Mouse (Mus musculus) embryonic facial prominence, embryonic 12.5 days (tissue): Measurements from ENCODE around the gene Ccnjl. TPM values are rescaled to one million over a fixed set of nuclear protein-coding genes. Genes with fewer than 3 reads are reported as not detected.
A peak's percentile ranks its signal among the peaks of the same experiment; 100 is the strongest.

Experiments
- ATAC-seq: fragments of 200-750 bp; cut with Nextera tagmentation; 2 replicates; pipeline ENCODE4 v1.8.0; 2017; ENCODE audit not compliant: insufficient number of reproducible peaks, insufficient read depth, low FRiP score, low TSS enrichment
- H3K27ac ChIP-seq: fragments of 300-500 bp; sonication (generic); 2 replicates; pipeline ENCODE4 v1.5.1; 2016; ENCODE audit warnings: mild to moderate bottlenecking
- H3K27me3 ChIP-seq: fragments of 300-500 bp; sonication (generic); 2 replicates; pipeline ENCODE4 v1.6.1; 2016; ENCODE audit warnings: mild to moderate bottlenecking, moderate library complexity
- H3K36me3 ChIP-seq: fragments of 300-500 bp; sonication (generic); 2 replicates; pipeline ENCODE4 v1.6.1; 2016; ENCODE audit warnings: mild to moderate bottlenecking
- H3K4me1 ChIP-seq: fragments of 300-500 bp; sonication (generic); 2 replicates; pipeline ENCODE4 v1.6.1; 2016
- H3K4me2 ChIP-seq: fragments of 300-500 bp; sonication (generic); replicated peaks from 2 replicates; pipeline ENCODE4 v1.6.1; 2016; ENCODE audit warnings: mild to moderate bottlenecking, moderate library complexity
- H3K4me3 ChIP-seq: fragments of 300-500 bp; sonication (generic); 2 replicates; pipeline ENCODE4 v1.5.1; 2016; ENCODE audit warnings: mild to moderate bottlenecking
- H3K9ac ChIP-seq: fragments of 300-500 bp; sonication (generic); 2 replicates; pipeline ENCODE4 v1.6.1; 2016; ENCODE audit warnings: mild to moderate bottlenecking, moderate library complexity
- H3K9me3 ChIP-seq: fragments of 300-500 bp; sonication (generic); 2 replicates; pipeline ENCODE4 v1.6.1; 2016; ENCODE audit warnings: mild to moderate bottlenecking, moderate library complexity
- WGBS: fragments of 180-500 bp; shearing (Covaris S2); methylation state at CpG from one replicate; pipeline ENCODE4 v1.1.7; 2016; 5-methylcytosine and 5-hydroxymethylcytosine counted together
- polyA plus RNA-seq: library from polyadenylated mRNA; unstranded; fragments of >200 nt; fragmentation: Nextera tagmentation; extraction: Ambion mirVana; gene quantifications from 2 replicates; pipeline ENCODE4 v1.2.1, GENCODE M21; 2016

The Ccnjl gene
- polyA plus RNA-seq, 1 experiment from 2014 or later, result 23.6 TPM

DNA sequence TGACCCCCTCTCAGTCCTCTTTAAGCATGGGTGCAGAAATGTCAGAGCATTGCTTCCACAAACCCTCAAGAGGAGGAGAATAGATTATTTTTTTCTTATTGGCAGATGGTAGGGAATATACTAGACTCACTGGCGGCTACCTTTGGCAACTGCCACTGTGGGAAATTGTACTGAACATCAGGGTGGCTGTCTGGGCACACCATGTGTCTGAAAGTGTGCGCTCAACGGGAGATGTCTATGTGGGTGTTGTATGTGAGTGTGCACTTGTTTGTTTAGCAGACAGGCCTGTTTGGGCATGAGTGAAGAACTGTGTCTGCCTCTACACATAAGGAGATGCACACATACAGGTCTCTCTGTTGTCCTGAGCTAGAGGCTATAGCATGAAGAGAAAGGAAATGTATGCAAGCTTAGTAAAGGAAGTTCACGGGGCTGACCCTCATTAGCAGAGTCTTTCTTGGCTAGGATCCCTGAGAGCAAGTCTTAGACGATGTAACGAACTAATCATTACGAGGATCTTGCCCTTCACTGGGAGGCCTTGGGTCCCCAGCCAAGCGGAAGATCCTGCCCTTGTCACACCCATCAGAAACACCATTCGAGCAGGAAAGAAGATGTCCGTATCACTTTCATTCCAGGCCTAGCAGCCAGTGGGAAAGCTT, 81.5 kb downstream of the Ccnjl start:
- ATAC-seq, result no peak
- Histone ChIP-seq H3K27ac (no peak overlapping the region), H3K9me3 (no peaks in the 10 kb centered on the region), H3K9ac (no peak overlapping the region), H3K4me3 (no peak overlapping the region), H3K36me3 (no peaks in the 10 kb centered on the region), H3K4me2 (no peak overlapping the region), H3K4me1 (peaks cover 8% of the 10 kb centered on the region), H3K27me3 (no peaks in the 10 kb centered on the region)
- 80% methylated on average over 10 of the region's 10 CpGs for WGBS

DNA sequence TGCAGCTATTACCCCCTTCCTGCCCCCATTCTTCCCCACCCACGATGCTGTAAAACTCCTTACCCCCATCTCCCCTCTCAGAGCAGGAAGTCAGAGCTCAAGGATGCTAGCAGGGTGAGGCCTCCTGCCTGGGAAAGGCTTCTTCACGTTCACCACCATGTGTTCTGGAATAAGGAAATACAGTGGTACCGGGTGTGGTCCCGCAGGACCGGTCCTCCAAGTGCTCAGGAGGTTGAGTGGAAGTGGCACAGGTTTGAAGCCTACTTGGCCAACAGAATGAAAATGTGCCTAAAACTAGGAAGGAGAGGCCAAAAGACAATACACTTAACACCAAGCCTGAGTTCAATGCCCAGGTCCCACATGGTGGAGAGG, 82.1 kb downstream of the Ccnjl start:
- no peaks in the 10 kb centered on the region for H3K36me3 ChIP-seq
- ATAC-seq, result no peak
- no peak overlapping the region for H3K27ac ChIP-seq
- H3K9me3 ChIP-seq, result no peaks in the 10 kb centered on the region
- no peaks in the 10 kb centered on the region for H3K27me3 ChIP-seq
- H3K4me1 ChIP-seq, result peaks cover 8% of the 10 kb centered on the region
- H3K9ac ChIP-seq, result no peak overlapping the region
- no peak overlapping the region for H3K4me3 ChIP-seq
- 79% methylated on average over 5 of the region's 5 CpGs for WGBS
- H3K4me2 ChIP-seq, result no peak overlapping the region

DNA sequence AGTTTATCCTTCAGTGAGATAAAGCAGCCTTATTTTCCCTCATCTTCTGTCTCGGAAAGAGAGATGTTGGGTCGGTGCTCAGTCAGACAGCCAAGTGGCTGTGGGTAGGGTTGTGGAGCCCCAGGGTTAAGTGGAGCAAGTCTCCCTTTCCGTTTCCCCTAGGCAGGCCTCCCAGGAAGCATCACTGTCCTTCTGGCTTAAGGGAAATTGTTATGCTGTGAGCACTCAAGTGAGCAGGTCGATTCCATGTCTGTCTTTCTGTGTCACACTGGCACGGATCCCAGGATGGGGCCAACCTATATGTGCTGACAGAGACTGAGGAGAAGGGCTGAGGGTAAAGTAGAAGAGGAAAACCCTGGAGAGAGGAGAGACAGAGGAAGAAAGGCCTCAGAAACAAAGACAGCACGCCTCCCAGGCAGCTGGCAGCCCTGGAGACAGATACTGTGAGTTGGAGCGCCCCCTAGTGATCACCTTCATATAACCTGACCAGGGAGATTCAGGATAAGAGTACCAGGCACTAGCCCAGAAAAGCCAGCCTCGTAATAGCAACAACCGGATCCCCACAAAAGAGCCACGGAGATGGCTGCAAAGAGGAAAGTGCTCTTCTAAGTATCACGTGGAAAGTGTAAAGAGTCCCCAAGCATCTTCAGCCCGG, 84.4 kb downstream of the Ccnjl start:
- H3K27me3 ChIP-seq, result no peaks in the 10 kb centered on the region
- no peak overlapping the region for H3K4me2 ChIP-seq
- peak overlapping the region; percentile 10; the same call in 1 of the 2 replicates for H3K9ac ChIP-seq
- no peak overlapping the region for H3K4me3 ChIP-seq
- H3K27ac ChIP-seq, result peak overlapping the region; percentile 50; the same call in 1 of the 2 replicates
- no peak for ATAC-seq
- peaks cover 14% of the 10 kb centered on the region for H3K4me1 ChIP-seq
- H3K36me3 ChIP-seq, result no peaks in the 10 kb centered on the region
- H3K9me3 ChIP-seq, result no peaks in the 10 kb centered on the region
- 29% methylated on average over 12 of the region's 12 CpGs for WGBS

DNA sequence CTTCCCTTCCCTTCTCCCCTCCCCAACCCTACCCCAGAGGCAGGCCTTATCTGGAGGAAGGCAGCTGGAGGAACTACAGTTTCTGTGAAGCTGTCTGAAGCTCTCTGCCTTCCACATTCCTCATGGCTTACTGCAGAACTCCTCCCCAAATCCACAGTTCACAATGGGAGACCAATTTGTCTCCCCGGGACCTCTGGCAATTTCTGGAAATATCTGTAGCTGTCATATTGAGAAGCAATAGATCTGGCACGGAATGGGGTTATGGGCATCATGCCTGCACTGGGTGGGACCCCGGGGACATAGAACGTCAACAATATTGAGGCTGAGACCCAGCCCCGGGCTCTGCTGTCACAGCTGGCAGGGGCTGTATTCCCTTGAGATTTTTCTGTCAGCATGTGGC, 89.3 kb downstream of the Ccnjl start:
- Histone ChIP-seq H3K9me3 (no peaks in the 10 kb centered on the region), H3K27me3 (no peaks in the 10 kb centered on the region), H3K36me3 (no peaks in the 10 kb centered on the region), H3K4me3 (no peak overlapping the region), H3K9ac (no peak overlapping the region), H3K27ac (no peak overlapping the region), H3K4me1 (peaks cover 14% of the 10 kb centered on the region), H3K4me2 (no peak overlapping the region)
- no peak for ATAC-seq
- 55% methylated on average over 5 of the region's 5 CpGs for WGBS

DNA sequence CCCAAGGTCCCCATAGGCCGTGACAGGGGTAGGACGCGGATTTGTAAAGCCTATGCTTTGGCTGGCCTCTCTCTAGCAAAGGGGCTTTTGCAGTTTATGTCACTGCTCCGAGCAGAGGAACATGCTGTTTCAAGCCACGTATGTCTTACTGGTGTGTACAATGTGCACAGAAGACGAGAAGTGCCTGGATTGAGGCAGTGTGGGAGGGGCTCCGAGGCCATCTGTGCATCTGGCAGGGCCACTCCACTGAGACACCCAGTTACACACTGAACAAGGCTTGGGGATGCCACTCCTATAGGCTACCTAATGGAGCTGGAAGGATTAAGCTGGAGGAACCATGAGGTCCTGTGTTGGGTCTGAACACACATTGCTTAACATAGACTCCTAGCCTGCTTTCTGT, 89.8 kb downstream of the Ccnjl start:
- Histone ChIP-seq H3K36me3 (no peaks in the 10 kb centered on the region), H3K9me3 (no peaks in the 10 kb centered on the region), H3K4me1 (peaks cover 9% of the 10 kb centered on the region), H3K4me3 (no peak overlapping the region), H3K27me3 (no peaks in the 10 kb centered on the region), H3K27ac (no peak overlapping the region), H3K9ac (no peak overlapping the region), H3K4me2 (no peak overlapping the region)
- 69% methylated on average over 7 of the region's 7 CpGs for WGBS
- ATAC-seq, result peak; percentile 54; the same call in 1 of the 2 replicates

DNA sequence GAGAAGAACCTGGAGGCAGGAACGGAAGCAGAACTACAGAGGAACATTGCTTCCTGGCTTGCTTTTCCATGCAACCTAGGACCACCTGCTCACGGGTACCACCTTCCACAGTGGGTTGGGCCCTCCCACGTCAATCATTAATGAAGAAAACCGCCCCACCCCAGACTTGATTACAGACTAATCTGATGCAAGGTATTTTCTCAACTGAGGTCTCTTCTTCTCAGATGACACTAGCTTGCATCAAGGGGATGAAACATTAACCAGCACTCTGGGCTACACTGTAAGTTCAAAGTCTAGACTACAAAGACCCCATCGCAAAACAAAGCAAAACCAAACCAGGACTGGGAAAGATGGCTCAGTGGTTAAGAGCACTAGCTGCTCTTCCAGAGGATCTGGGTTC, 93.2 kb downstream of the Ccnjl start:
- Histone ChIP-seq H3K27ac (no peak overlapping the region), H3K9me3 (no peaks in the 10 kb centered on the region), H3K36me3 (no peaks in the 10 kb centered on the region), H3K4me2 (no peak overlapping the region), H3K4me1 (peaks cover 18% of the 10 kb centered on the region), H3K4me3 (no peak overlapping the region), H3K9ac (no peak overlapping the region), H3K27me3 (no peaks in the 10 kb centered on the region)
- no peak for ATAC-seq
- WGBS, result 85% methylated on average over 5 of the region's 5 CpGs

DNA sequence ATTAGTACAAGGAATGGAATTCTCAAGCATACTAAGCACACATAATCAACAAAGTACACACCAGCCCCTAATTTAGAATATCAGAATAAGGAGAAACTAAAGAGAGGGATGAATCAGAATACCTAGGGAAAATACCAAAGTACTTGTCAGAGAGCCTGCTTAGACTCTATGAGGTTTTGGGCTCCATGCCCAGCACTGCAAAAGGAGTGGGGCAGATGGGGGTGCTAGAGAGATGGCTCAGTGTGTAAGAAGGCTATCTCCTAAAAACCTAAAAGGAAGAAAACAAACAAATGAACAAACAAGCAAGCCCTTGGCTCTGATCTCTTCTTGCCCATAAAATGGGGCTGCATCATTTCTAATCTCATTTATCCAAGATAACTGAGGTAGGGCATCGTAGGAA, 95.8 kb downstream of the Ccnjl start:
- no peak overlapping the region for H3K4me3 ChIP-seq
- no peaks in the 10 kb centered on the region for H3K36me3 ChIP-seq
- H3K9ac ChIP-seq, result no peak overlapping the region
- no peak for ATAC-seq
- whole genome bisulfite sequencing, result 93% methylated on average over 1 of the region's 1 CpGs
- H3K9me3 ChIP-seq, result no peaks in the 10 kb centered on the region
- H3K27ac ChIP-seq, result no peak overlapping the region
- H3K27me3 ChIP-seq, result no peaks in the 10 kb centered on the region
- H3K4me1 ChIP-seq, result peaks cover 15% of the 10 kb centered on the region
- H3K4me2 ChIP-seq, result no peak overlapping the region

DNA sequence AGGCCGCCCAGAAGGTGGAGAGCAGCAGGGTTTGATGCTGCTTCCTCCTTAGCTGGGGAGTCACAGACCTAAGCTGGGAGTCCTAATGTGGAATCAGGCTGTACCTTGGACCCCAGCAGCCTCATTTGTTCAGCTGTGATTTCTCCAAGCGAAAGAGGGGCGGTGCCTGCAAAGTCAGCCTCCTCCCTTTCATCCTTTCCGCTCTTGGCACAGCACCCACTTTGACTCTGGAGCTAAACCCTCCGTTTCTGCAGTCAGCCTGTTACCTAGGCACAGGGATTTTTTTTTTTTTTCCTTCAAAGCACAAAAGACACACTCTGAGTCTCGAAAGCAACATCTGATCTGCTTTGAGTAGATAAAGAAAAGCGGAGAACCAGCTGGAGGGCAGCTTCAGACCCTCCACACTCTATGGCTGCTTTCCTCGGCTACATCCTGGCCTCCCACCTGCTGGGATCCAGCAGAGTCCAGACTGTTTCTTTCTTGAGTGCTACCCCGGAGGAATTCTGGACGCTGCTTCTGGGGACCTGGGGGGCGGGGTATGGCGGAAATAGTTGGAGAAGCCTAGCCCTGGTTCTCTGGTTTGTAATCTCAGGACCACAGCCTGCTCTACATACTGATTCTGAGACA, 97.8 kb downstream of the Ccnjl start:
- H3K4me2 ChIP-seq, result peak overlapping the region; percentile 44
- H3K36me3 ChIP-seq, result no peaks in the 10 kb centered on the region
- H3K9ac ChIP-seq, result 0 out of 2 replicates have a peak overlapping the region, but pooled peaks have one; percentile 27
- H3K27me3 ChIP-seq, result no peaks in the 10 kb centered on the region
- peaks cover 15% of the 10 kb centered on the region for H3K4me1 ChIP-seq
- no peaks in the 10 kb centered on the region for H3K9me3 ChIP-seq
- peak overlapping the region; percentile 19; the same call in 1 of the 2 replicates for H3K27ac ChIP-seq
- 4% methylated on average over 12 of the region's 12 CpGs for WGBS
- H3K4me3 ChIP-seq, result peak overlapping the region; percentile 9; the same call in 1 of the 2 replicates
- no peak for ATAC-seq

DNA sequence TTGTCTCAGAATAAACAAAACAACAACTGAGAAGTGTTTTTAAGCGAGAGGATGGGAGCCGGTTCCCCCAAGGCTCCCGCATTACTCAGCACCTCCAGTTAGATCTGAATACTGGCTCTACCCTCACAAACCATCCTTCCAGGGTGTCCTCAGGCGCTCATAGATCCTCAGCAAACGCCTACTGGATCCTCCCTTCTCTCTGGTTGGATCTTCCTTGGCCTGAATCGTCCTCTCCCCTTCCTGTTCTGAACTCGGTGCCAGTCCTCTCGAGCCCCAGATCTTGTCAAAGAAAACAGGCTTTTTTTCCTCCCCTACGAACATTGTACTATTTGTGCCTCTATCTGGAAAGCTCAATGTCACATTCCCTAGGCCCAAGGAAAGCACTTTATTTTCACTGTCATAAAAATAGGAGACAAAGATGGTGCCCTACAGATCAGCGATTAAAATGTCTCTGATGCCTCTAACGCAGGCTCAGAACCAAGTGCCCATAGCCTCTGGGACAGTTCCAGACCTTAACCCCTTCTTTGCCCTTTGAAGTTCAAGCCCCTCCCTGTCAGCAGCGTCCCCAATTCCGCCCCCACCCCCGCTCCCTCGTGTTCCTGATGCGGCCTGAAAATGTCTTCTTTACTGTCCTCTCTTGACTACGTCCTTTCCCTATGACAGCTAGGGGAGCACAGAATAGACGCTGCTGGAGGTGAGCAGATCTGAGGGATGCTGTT, 98.5 kb downstream of the Ccnjl start:
- H3K27me3 ChIP-seq, result no peaks in the 10 kb centered on the region
- H3K4me1 ChIP-seq, result peaks cover 15% of the 10 kb centered on the region
- peak overlapping the region; percentile 44 for H3K4me2 ChIP-seq
- ATAC-seq, result no peak
- no peak overlapping the region for H3K9ac ChIP-seq
- H3K4me3 ChIP-seq, result peak overlapping the region; percentile 9; the same call in 1 of the 2 replicates
- H3K9me3 ChIP-seq, result no peaks in the 10 kb centered on the region
- no peaks in the 10 kb centered on the region for H3K36me3 ChIP-seq
- WGBS, result 28% methylated on average over 18 of the region's 18 CpGs
- peak overlapping the region; percentile 19; the same call in 1 of the 2 replicates for H3K27ac ChIP-seq

DNA sequence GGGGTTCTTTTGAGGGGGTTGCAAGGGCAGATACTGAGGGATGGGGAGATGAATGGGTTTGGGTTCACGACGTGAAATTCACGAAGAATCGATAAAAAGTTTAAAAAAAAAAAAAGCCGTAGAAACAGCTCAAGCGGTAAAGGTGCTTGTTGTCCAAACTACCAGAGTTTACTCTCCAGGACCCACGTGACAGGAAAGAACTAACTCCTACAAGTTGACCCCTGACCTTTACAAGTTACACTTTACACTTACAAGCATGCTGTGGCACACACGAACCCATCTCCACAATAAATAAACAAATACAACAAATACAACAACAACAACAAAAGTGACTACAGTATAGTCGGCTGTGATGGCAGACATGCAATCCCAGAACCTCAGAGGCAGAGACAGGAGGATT, 103.1 kb downstream of the Ccnjl start:
- 86% methylated on average over 9 of the region's 9 CpGs for WGBS
- H3K4me1 ChIP-seq, result peaks cover 16% of the 10 kb centered on the region
- no peak for ATAC-seq

DNA sequence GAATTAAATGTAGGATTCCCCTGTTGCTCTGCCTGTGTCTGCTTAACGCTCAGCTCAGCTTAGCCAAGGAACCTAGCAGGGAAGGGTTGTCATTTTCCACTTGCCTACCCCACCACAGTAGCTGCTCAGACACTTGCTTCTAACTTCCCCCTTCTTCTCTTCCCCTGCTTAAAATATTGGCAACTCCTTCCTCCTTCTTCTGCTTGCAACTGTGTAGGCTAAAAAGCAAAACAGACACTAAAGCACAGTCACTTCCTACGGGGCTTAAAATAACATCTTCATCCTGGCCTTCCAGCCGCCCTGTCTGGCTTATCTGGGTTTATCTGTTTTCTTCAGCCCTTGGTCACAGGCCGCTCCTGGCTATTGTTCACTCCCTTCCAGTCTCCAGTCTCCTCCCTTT, 104.0 kb downstream of the Ccnjl start:
- 48% methylated on average over 4 of the region's 4 CpGs for WGBS
- Histone ChIP-seq H3K9ac (no peak overlapping the region), H3K4me1 (peaks cover 9% of the 10 kb centered on the region), H3K27ac (no peak overlapping the region), H3K27me3 (no peaks in the 10 kb centered on the region), H3K4me3 (no peak overlapping the region), H3K9me3 (no peaks in the 10 kb centered on the region), H3K36me3 (no peaks in the 10 kb centered on the region), H3K4me2 (no peak overlapping the region)
- no peak for ATAC-seq

More for the DNA sequence above, 103.1 kb downstream of the Ccnjl start:
- no peak overlapping the region for H3K9ac ChIP-seq
- H3K27ac ChIP-seq, result no peak overlapping the region
- no peaks in the 10 kb centered on the region for H3K9me3 ChIP-seq
- H3K4me3 ChIP-seq, result no peak overlapping the region
- no peaks in the 10 kb centered on the region for H3K36me3 ChIP-seq
- H3K4me2 ChIP-seq, result no peak overlapping the region
- H3K27me3 ChIP-seq, result no peaks in the 10 kb centered on the region
